Mouse (Mus musculus) lung, postnatal 0 days (tissue): ENCODE data around the gene Dpp9.

ENCODE experiments used
- CTCF ChIP-seq: IDR thresholded peaks from 2 replicates; pipeline ENCODE4 v1.5.1; 2016; ENCODE audit warnings: antibody characterized with exemption, mild to moderate bottlenecking
- EP300 ChIP-seq: IDR thresholded peaks from 2 replicates; pipeline ENCODE4 v1.6.1; 2016; ENCODE audit warnings: antibody characterized with exemption, mild to moderate bottlenecking, control low read depth

- TF ChIP-seq CTCF = 0 out of 2 replicates have a peak, but pooled peaks have one; percentile 32
- no peak for TF ChIP-seq EP300
These were observed 17.1 kb downstream of the Dpp9 start for GRCm38 (mm10) chr17:56201642-56202041.
